Mouse (Mus musculus): ENCODE data around the gene Scn4a.

GRCm38 (mm10) chr11:106340990-106341520, 12.0 kb downstream of the Scn4a start:
- TF ChIP-seq CTCF (IDR thresholded peaks at IDR 0.05; ENCODE audit: borderline replicate concordance, insufficient read depth, low read depth, low read length) = no peak
- TF ChIP-seq POLR2A (IDR thresholded peaks at IDR 0.05; ENCODE audit: borderline replicate concordance, insufficient read depth, low read length) = no peak

Measured in cerebellum, adult 2 months (tissue).